Mouse (Mus musculus) embryonic fibroblast, embryonic 13.5 days (primary cell): ENCODE measurements around the gene Dtx2.

Source experiments
- CTCF ChIP-seq: IDR thresholded peaks from 2 replicates; pipeline ENCODE4 v1.5.1; 2011; ENCODE audit warnings: mild to moderate bottlenecking, control low read depth, low read length, moderate library complexity, borderline replicate concordance; ENCODE audit not compliant: insufficient read depth
- POLR2A ChIP-seq: IDR thresholded peaks from 2 replicates; pipeline ENCODE4 v1.6.1; 2011; ENCODE audit warnings: low read depth, mild to moderate bottlenecking, control low read depth, low read length, moderate library complexity

DNA sequence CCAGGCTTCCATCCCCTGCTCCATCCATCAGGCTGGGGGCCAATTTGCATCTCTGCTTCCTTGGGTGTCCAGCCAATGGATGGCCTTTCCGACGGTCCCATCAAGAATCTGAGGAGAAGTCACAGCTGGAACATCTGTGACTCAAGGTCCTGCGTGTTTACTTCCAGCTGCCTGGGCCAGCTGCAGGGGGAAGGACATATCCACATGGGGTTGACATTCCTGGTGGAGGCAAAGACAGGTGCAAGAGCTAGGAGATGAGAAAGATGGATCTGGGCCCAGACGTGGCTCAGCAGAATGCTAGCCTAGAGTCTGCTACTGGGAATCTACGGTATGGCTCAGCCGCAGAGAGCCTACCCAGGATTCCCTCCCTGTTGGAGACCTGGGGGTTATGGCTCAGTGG lies 24.4 kb upstream of the Dtx2 start:
- TF ChIP-seq CTCF: no peak
- TF ChIP-seq POLR2A: no peak
